Mouse (Mus musculus) intestine, embryonic 14.5 days (tissue): ENCODE measurements at regions not wholly inside any gene's neighbourhood (a gene's known extent, or its start where the extent isn't known, plus 50 kb on each side); places are given as distances from the start of the nearest gene placed in this dataset.

Source experiments
- ATAC-seq: fragments of 200-750 bp; cut with Nextera tagmentation; replicated peaks from 2 replicates; pipeline ENCODE4 v1.8.0; 2017; ENCODE audit warnings: low read depth, moderate number of reproducible peaks, moderate TSS enrichment, moderate library complexity; ENCODE audit not compliant: low FRiP score, low TSS enrichment
- DNase-seq: peaks from one replicate; pipeline ENCODE4 v3.0.0-alpha.2; 2018; ENCODE audit warnings: low spot score
- H3K27ac ChIP-seq: fragments of 300-500 bp; sonication (generic); 2 replicates; pipeline ENCODE4 v1.5.1; 2014; ENCODE audit warnings: low read depth, mild to moderate bottlenecking, control low read depth
- H3K27me3 ChIP-seq: fragments of 300-500 bp; sonication (generic); replicated peaks from 2 replicates; pipeline ENCODE4 v1.6.1; 2014; ENCODE audit warnings: low read length, control low read depth; ENCODE audit not compliant: control insufficient read depth, insufficient read depth
- H3K36me3 ChIP-seq: fragments of 300-500 bp; sonication (generic); 2 replicates; pipeline ENCODE4 v1.6.1; 2014; ENCODE audit warnings: low read length, control low read depth; ENCODE audit not compliant: control insufficient read depth, insufficient read depth
- H3K4me1 ChIP-seq: fragments of 300-500 bp; sonication (generic); replicated peaks from 2 replicates; pipeline ENCODE4 v1.6.1; 2014; ENCODE audit warnings: low read length, control low read depth, mixed read lengths; ENCODE audit not compliant: control insufficient read depth, insufficient read depth
- H3K4me2 ChIP-seq: fragments of 300-500 bp; sonication (generic); 2 replicates; pipeline ENCODE4 v1.6.1; 2014; ENCODE audit warnings: low read length
- H3K4me3 ChIP-seq: fragments of 300-500 bp; sonication (generic); 2 replicates; pipeline ENCODE4 v1.5.1; 2014; ENCODE audit warnings: low read depth, low read length, control low read depth, mixed read lengths
- H3K9ac ChIP-seq: fragments of 300-500 bp; sonication (generic); 2 replicates; pipeline ENCODE4 v1.6.1; 2014; ENCODE audit warnings: mild to moderate bottlenecking, low read length
- H3K9me3 ChIP-seq: fragments of 300-500 bp; sonication (generic); 2 replicates; pipeline ENCODE4 v1.6.1; 2016; ENCODE audit warnings: low read length, control low read depth; ENCODE audit not compliant: control insufficient read depth
- WGBS: fragments of 180-500 bp; shearing (Covaris S2); extraction: QIAGEN DNeasy Blood & Tissue Kit; methylation state at CpG from one replicate; pipeline ENCODE4 v1.1.7; 2014; 5-methylcytosine and 5-hydroxymethylcytosine counted together

- Histone ChIP-seq H3K9ac (no peak overlapping the region), H3K27me3 (no peaks in the 10 kb centered on the region), H3K27ac (no peak overlapping the region), H3K36me3 (no peaks in the 10 kb centered on the region), H3K4me2 (no peak overlapping the region), H3K4me1 (no peaks in the 10 kb centered on the region), H3K4me3 (no peak overlapping the region), H3K9me3 (no peaks in the 10 kb centered on the region)
- DNase-seq: no peak
- WGBS: 75% methylated on average over 7 of the region's 7 CpGs
- ATAC-seq: no peak
Observed at GRCm38 (mm10) chr14:99712624-99713023, 414.1 kb downstream of the Klf5 start.

- Histone ChIP-seq H3K27me3 (no peaks in the 10 kb centered on the region), H3K9me3 (no peaks in the 10 kb centered on the region), H3K27ac (no peak overlapping the region), H3K9ac (no peak overlapping the region), H3K4me2 (no peak overlapping the region), H3K4me3 (no peak overlapping the region), H3K36me3 (no peaks in the 10 kb centered on the region), H3K4me1 (no peaks in the 10 kb centered on the region)
- ATAC-seq: no peak
- WGBS: 79% methylated on average over 8 of the region's 8 CpGs
- DNase-seq: no peak
Observed at GRCm38 (mm10) chr14:99713069-99713830, 414.8 kb downstream of the Klf5 start.

GRCm38 (mm10) chr14:99733474-99734199 is 435.1 kb downstream of the Klf5 start:
- no peak for ATAC-seq
- Histone ChIP-seq H3K27me3 (no peaks in the 10 kb centered on the region), H3K9ac (no peak overlapping the region), H3K27ac (no peak overlapping the region), H3K9me3 (no peaks in the 10 kb centered on the region), H3K4me3 (no peak overlapping the region), H3K36me3 (no peaks in the 10 kb centered on the region), H3K4me2 (no peak overlapping the region), H3K4me1 (no peaks in the 10 kb centered on the region)
- DNase-seq: no peak
- 85% methylated on average over 7 of the region's 7 CpGs for WGBS

GRCm38 (mm10) chr14:99734200-99734567 is 435.7 kb downstream of the Klf5 start:
- Histone ChIP-seq H3K9ac (no peak overlapping the region), H3K27me3 (no peaks in the 10 kb centered on the region), H3K27ac (no peak overlapping the region), H3K9me3 (no peaks in the 10 kb centered on the region), H3K4me3 (no peak overlapping the region), H3K36me3 (no peaks in the 10 kb centered on the region), H3K4me2 (no peak overlapping the region), H3K4me1 (no peaks in the 10 kb centered on the region)
- DNase-seq: no peak
- no peak for ATAC-seq
- 87% methylated on average over 7 of the region's 7 CpGs for WGBS

- no peaks in the 10 kb centered on the region for H3K4me1 ChIP-seq
- no peak for ATAC-seq
- H3K4me3 ChIP-seq: no peak overlapping the region
- H3K9me3 ChIP-seq: no peaks in the 10 kb centered on the region
- no peak overlapping the region for H3K9ac ChIP-seq
- H3K36me3 ChIP-seq: no peaks in the 10 kb centered on the region
- 88% methylated on average over 17 of the region's 17 CpGs for WGBS
- H3K4me2 ChIP-seq: no peak overlapping the region
- H3K27ac ChIP-seq: no peak overlapping the region
- DNase-seq: no peak
- no peaks in the 10 kb centered on the region for H3K27me3 ChIP-seq
Observed at GRCm38 (mm10) chr14:99743625-99744297, 445.3 kb downstream of the Klf5 start.

- no peaks in the 10 kb centered on the region for H3K9me3 ChIP-seq
- no peaks in the 10 kb centered on the region for H3K36me3 ChIP-seq
- ATAC-seq (no peak), DNase-seq (no peak)
- no peak overlapping the region for H3K27ac ChIP-seq
- no peak overlapping the region for H3K4me3 ChIP-seq
- H3K4me2 ChIP-seq: no peak overlapping the region
- 63% methylated on average over 7 of the region's 7 CpGs for WGBS
- no peak overlapping the region for H3K9ac ChIP-seq
- H3K27me3 ChIP-seq: no peaks in the 10 kb centered on the region
- H3K4me1 ChIP-seq: no peaks in the 10 kb centered on the region
Observed at GRCm38 (mm10) chr14:99745209-99745608, 446.7 kb downstream of the Klf5 start.

GRCm38 (mm10) chr14:99748166-99748565 is 449.7 kb downstream of the Klf5 start:
- H3K4me2 ChIP-seq: no peak overlapping the region
- H3K4me3 ChIP-seq: no peak overlapping the region
- ATAC-seq (no peak), DNase-seq (no peak)
- no peak overlapping the region for H3K9ac ChIP-seq
- no peaks in the 10 kb centered on the region for H3K36me3 ChIP-seq
- H3K27ac ChIP-seq: no peak overlapping the region
- no peaks in the 10 kb centered on the region for H3K9me3 ChIP-seq
- 79% methylated on average over 17 of the region's 17 CpGs for WGBS
- H3K4me1 ChIP-seq: no peaks in the 10 kb centered on the region
- H3K27me3 ChIP-seq: no peaks in the 10 kb centered on the region

GRCm38 (mm10) chr14:99749308-99750305 is 451.1 kb downstream of the Klf5 start:
- WGBS: 79% methylated on average over 12 of the region's 12 CpGs
- H3K4me2 ChIP-seq: no peak overlapping the region
- no peaks in the 10 kb centered on the region for H3K9me3 ChIP-seq
- H3K4me3 ChIP-seq: no peak overlapping the region
- H3K4me1 ChIP-seq: no peaks in the 10 kb centered on the region
- no peaks in the 10 kb centered on the region for H3K27me3 ChIP-seq
- H3K27ac ChIP-seq: no peak overlapping the region
- ATAC-seq (no peak), DNase-seq (no peak)
- no peak overlapping the region for H3K9ac ChIP-seq
- no peaks in the 10 kb centered on the region for H3K36me3 ChIP-seq
